Mouse (Mus musculus) intestine, embryonic 14.5 days (tissue): ENCODE data around the gene Prdm16. TPM values are rescaled to one million over a fixed set of nuclear protein-coding genes. Genes with fewer than 3 reads are reported as not detected.

Experiments
- ATAC-seq: fragments of 200-750 bp; cut with Nextera tagmentation; replicated peaks from 2 replicates; pipeline ENCODE4 v1.8.0; 2017; ENCODE audit warnings: low read depth, moderate number of reproducible peaks, moderate TSS enrichment, moderate library complexity; ENCODE audit not compliant: low FRiP score, low TSS enrichment
- DNase-seq: peaks from one replicate; pipeline ENCODE4 v3.0.0-alpha.2; 2018; ENCODE audit warnings: low spot score
- H3K27ac ChIP-seq: fragments of 300-500 bp; sonication (generic); 2 replicates; pipeline ENCODE4 v1.5.1; 2014; ENCODE audit warnings: low read depth, mild to moderate bottlenecking, control low read depth
- H3K27me3 ChIP-seq: fragments of 300-500 bp; sonication (generic); replicated peaks from 2 replicates; pipeline ENCODE4 v1.6.1; 2014; ENCODE audit warnings: low read length, control low read depth; ENCODE audit not compliant: control insufficient read depth, insufficient read depth
- H3K36me3 ChIP-seq: fragments of 300-500 bp; sonication (generic); 2 replicates; pipeline ENCODE4 v1.6.1; 2014; ENCODE audit warnings: low read length, control low read depth; ENCODE audit not compliant: control insufficient read depth, insufficient read depth
- H3K4me1 ChIP-seq: fragments of 300-500 bp; sonication (generic); replicated peaks from 2 replicates; pipeline ENCODE4 v1.6.1; 2014; ENCODE audit warnings: low read length, control low read depth, mixed read lengths; ENCODE audit not compliant: control insufficient read depth, insufficient read depth
- H3K4me2 ChIP-seq: fragments of 300-500 bp; sonication (generic); 2 replicates; pipeline ENCODE4 v1.6.1; 2014; ENCODE audit warnings: low read length
- H3K4me3 ChIP-seq: fragments of 300-500 bp; sonication (generic); 2 replicates; pipeline ENCODE4 v1.5.1; 2014; ENCODE audit warnings: low read depth, low read length, control low read depth, mixed read lengths
- H3K9ac ChIP-seq: fragments of 300-500 bp; sonication (generic); 2 replicates; pipeline ENCODE4 v1.6.1; 2014; ENCODE audit warnings: mild to moderate bottlenecking, low read length
- H3K9me3 ChIP-seq: fragments of 300-500 bp; sonication (generic); 2 replicates; pipeline ENCODE4 v1.6.1; 2016; ENCODE audit warnings: low read length, control low read depth; ENCODE audit not compliant: control insufficient read depth
- WGBS: fragments of 180-500 bp; shearing (Covaris S2); extraction: QIAGEN DNeasy Blood & Tissue Kit; methylation state at CpG from one replicate; pipeline ENCODE4 v1.1.7; 2014; 5-methylcytosine and 5-hydroxymethylcytosine counted together
- polyA plus RNA-seq: library from polyadenylated mRNA; unstranded; fragments of >200 nt; fragmentation: Nextera tagmentation; extraction: Ambion mirVana; gene quantifications from 2 replicates; pipeline ENCODE4 v1.2.1, GENCODE M21; 2014

Gene Prdm16
- polyA plus RNA-seq, 1 experiment from 2014 or later = 19.7 TPM

DNA sequence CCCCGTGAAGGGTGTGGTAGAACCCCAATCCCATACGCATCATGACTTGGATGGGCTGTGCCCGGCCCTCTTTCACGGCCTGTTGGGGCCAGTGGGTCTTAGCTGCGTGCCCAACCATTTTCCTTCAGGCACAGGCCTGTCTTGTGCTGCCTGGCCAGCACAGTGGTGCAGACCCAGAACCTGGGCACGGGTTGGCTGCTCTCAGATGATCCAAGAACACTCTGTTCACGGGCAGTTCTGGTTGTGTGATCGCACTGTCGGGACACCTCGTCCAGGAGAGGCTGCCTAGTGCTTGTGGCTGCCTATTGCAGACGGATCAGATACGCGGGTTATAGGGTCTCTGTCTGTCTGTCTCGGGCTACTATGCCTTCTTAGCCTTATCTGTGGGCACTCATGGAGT is 154.0 kb downstream of the Prdm16 start:
- WGBS = 82% methylated on average over 14 of the region's 14 CpGs

DNA sequence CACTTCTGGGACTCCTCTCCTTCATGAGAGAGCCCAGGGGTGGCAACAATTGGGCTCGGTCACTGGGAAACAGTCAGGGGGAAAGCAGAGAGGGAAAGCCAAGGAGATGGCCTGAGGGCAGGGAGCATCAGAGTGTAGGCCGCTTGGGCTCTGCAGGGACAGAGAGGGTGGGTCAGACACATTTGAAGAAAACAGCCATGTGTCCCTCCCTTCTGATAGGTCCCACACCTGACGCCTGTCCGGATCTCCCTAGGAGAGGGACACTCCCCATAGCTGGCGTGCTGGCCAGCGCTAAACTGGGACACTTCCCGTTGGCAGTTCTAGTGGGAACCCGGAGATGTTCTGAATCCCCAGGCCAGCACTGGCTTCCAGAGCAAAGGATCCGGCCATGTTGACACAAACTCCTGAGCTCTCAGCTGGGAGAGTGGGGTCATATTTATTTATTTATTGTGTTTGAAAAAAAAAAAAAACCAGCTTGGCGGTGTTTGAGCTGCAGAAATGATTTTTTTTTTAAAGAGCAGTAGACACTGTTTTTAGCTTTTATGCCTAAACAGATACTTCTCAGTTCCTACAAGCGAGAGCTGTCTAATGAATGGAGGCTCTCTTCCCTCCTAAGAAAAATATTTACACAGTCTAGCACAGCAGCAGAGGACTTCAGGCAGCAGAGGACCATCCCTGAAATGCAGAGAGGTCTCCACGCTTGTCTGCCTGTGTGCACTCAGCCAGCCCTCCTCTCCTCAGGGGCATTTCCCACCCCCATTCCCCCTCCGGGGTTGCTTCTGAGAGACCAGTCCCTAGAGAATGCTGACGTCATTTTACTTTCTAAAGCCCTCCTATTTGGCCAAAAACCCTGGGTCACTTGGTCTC is 154.7 kb downstream of the Prdm16 start:
- DNase-seq = no peak
- no peaks in the 10 kb centered on the region for H3K27me3 ChIP-seq
- 27% methylated on average over 14 of the region's 14 CpGs for WGBS
- peaks cover 18% of the 10 kb centered on the region for H3K4me1 ChIP-seq
- no peaks in the 10 kb centered on the region for H3K9me3 ChIP-seq
- ATAC-seq = no peak; the same call in 1 of the 2 replicates
- no peak overlapping the region for H3K4me2 ChIP-seq
- no peaks in the 10 kb centered on the region for H3K36me3 ChIP-seq
- H3K9ac ChIP-seq = no peak overlapping the region
- H3K4me3 ChIP-seq = no peak overlapping the region
- no peak overlapping the region for H3K27ac ChIP-seq

More for the DNA sequence above, 154.0 kb downstream of the Prdm16 start:
- Histone ChIP-seq H3K4me1 (peaks cover 18% of the 10 kb centered on the region), H3K9me3 (no peaks in the 10 kb centered on the region), H3K4me3 (no peak overlapping the region), H3K27ac (no peak overlapping the region), H3K27me3 (no peaks in the 10 kb centered on the region), H3K36me3 (no peaks in the 10 kb centered on the region), H3K9ac (no peak overlapping the region), H3K4me2 (no peak overlapping the region)
- ATAC-seq = no peak
- DNase-seq = no peak

DNA sequence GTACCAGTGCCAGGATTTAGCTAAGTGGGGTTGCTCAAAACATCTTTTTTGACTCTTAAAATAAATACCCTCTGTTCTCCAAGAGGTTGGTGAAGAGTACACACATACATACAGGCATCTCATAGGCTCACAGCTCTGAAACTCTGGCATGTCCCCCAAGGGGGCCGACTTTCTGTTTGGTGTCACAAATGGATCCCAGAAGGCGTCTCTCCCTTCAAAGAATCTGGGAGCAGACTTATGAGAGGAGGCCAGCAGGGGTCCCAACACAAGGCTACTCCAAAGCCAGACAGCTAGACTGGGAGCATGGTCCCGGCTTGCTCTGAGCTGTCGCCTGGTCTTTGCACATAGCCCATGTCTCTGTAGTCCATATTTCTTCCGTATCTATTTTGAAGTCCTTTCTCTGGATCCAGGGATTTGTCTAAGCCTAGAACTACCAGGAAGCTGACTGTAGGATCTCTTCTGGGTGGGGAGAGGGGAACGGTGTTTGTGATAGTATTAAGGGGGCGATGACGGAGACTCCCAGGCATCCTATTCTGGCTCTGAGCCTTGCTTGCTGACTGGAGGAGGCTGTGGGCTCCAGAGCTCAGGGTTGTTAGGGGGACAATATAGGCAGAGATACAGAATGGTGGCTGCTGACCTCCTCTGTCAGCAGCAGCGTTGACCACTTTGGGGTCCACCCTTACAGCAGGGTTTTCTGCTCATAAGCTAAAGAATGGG is 156.0 kb downstream of the Prdm16 start:
- no peaks in the 10 kb centered on the region for H3K27me3 ChIP-seq
- no peak overlapping the region for H3K9ac ChIP-seq
- no peak overlapping the region for H3K4me2 ChIP-seq
- H3K4me3 ChIP-seq = no peak overlapping the region
- H3K36me3 ChIP-seq = no peaks in the 10 kb centered on the region
- 82% methylated on average over 9 of the region's 9 CpGs for WGBS
- no peak overlapping the region for H3K27ac ChIP-seq
- H3K9me3 ChIP-seq = no peaks in the 10 kb centered on the region
- DNase-seq = no peak
- H3K4me1 ChIP-seq = peaks cover 18% of the 10 kb centered on the region
- no peak for ATAC-seq

DNA sequence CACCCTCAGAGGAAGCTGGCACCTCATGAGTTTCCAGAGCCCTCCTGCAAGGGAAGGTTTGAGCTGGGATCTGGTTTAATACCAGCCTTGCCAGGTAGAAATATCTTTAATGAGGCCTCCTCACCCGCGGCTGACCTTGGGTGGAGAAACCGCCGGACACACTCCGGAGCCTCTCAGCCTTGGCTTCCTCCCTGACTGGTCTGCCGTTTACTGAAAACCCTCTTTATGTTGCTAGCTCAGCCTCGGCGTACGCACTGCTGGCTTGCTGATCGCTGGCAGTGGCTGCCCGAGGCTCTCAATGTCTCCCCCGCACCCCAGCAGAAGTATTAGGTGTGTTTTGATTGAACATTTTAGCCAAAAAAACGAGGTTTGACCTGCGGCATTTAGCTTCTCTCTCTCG is 156.5 kb downstream of the Prdm16 start:
- Histone ChIP-seq H3K27me3 (no peaks in the 10 kb centered on the region), H3K27ac (no peak overlapping the region), H3K36me3 (no peaks in the 10 kb centered on the region), H3K9me3 (no peaks in the 10 kb centered on the region), H3K4me3 (no peak overlapping the region), H3K4me1 (peaks cover 18% of the 10 kb centered on the region), H3K9ac (no peak overlapping the region), H3K4me2 (no peak overlapping the region)
- WGBS = 62% methylated on average over 15 of the region's 15 CpGs
- no peak for ATAC-seq
- no peak for DNase-seq

DNA sequence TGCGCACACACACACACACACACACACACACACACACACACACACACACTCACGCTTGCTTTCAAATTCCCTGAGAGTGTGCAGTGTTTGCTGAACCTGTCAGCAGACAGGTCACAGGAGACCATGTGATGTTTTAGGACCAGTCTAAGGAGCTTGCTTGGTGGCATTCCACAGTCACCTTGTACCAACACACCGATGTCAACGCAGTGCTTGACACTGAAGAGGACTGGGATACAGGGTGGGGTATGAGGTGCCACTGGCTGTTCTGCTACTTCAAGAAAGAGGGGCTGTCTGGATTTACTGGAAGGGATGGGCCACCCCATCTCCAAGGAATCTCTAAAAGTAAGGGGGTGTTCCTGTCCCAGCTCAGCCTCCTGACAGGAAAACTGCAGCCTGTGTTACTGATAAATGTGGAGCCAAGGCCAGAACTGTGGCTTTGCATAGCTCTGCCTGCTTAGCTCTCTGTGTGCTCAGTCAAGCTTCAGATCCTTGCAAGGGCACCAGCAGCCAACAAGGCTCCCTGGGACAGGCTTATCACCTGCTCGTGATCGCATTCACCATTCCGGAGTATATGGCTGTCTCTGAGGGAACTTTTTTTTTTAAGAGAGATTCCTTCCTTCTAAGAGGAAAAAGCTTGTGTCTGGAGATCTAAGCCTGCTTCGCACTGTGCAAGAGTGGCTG is 157.6 kb downstream of the Prdm16 start:
- H3K27ac ChIP-seq = peak overlapping the region; percentile 29; the same call in 1 of the 2 replicates
- H3K4me1 ChIP-seq = peaks cover 18% of the 10 kb centered on the region
- no peaks in the 10 kb centered on the region for H3K36me3 ChIP-seq
- no peaks in the 10 kb centered on the region for H3K9me3 ChIP-seq
- H3K4me3 ChIP-seq = no peak overlapping the region
- H3K9ac ChIP-seq = no peak overlapping the region
- WGBS = 75% methylated on average over 8 of the region's 8 CpGs
- ATAC-seq = peak; percentile 65
- no peak overlapping the region for H3K4me2 ChIP-seq
- peaks cover 6% of the 10 kb centered on the region; the same call in 1 of the 2 replicates for H3K27me3 ChIP-seq
- no peak for DNase-seq

DNA sequence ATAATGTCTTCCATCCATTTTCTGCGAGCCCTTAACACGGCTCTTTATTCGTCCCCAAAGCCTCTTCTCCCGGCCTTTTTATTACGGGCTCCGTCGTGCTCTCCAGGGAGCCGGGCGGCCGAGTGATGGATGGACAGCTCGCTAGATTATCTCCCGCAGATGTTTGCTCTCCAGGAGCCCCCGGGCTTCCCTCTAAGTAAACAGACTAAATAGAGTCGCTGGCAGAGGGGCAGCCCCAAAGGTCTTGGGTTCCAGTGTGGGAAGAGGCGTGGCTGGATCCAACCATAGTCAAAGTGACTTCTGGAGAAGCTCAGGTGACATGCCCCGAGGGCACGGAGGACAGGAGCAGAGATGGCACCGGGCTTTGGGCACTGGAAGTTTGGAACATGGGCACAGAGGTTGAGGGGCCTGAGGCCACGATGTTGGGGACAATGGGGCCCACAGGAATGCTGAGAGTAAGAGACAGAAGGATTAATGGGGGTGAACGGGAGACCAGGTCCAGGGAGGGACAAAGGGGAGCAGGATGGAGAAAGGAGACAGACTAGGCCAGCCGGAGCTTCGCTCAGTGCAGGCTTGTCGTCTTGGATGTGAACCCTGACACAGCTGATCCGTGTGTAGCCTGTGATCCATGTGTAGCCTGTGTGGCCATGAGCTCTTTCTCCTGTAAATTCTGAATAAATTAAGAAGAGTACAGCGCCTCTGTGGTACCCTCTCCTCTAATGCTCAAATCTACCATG is 162.9 kb downstream of the Prdm16 start:
- no peak overlapping the region for H3K27ac ChIP-seq
- H3K27me3 ChIP-seq = peaks cover 12% of the 10 kb centered on the region; the same call in 1 of the 2 replicates
- H3K4me2 ChIP-seq = no peak overlapping the region
- peaks cover 15% of the 10 kb centered on the region; the same call in 1 of the 2 replicates for H3K4me1 ChIP-seq
- no peak overlapping the region for H3K4me3 ChIP-seq
- no peak overlapping the region for H3K9ac ChIP-seq
- ATAC-seq = no peak
- 13% methylated on average over 25 of the region's 25 CpGs for WGBS
- no peaks in the 10 kb centered on the region for H3K36me3 ChIP-seq
- no peaks in the 10 kb centered on the region for H3K9me3 ChIP-seq
- no peak for DNase-seq

DNA sequence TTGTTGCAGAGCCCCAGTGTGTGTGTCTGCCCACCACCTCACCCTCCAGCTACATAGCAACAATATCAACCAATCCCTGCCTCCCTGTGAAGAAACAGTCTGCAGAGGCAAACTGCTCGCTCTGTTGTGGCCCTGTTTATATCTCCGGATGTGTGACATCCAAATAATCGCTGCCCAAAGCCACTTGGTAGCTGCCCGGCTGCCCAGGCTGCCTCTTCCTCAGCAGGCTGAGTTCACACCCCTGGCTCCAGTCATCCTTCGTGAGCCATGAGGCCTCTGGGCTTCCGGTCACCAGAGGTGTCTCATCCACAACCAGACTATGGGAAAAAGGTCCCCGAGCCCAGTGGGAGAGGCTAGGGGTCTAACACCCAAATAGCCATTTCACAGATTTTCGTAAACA is 164.1 kb downstream of the Prdm16 start:
- H3K27ac ChIP-seq = no peak overlapping the region
- no peak overlapping the region for H3K9ac ChIP-seq
- H3K4me1 ChIP-seq = peaks cover 15% of the 10 kb centered on the region; the same call in 1 of the 2 replicates
- no peak overlapping the region for H3K4me2 ChIP-seq
- DNase-seq = no peak
- H3K36me3 ChIP-seq = no peaks in the 10 kb centered on the region
- peaks cover 12% of the 10 kb centered on the region; the same call in 1 of the 2 replicates for H3K27me3 ChIP-seq
- no peak overlapping the region for H3K4me3 ChIP-seq
- ATAC-seq = no peak
- WGBS = 20% methylated on average over 8 of the region's 8 CpGs
- no peaks in the 10 kb centered on the region for H3K9me3 ChIP-seq
